Mouse (Mus musculus) embryonic stem cell, embryonic (primary cell): ENCODE results near the gene Epas1.

Experiments used
- CTCF ChIA-PET, 4 experiments: fragments of 300-600 bp in 2 of 4; fragments of 350-600 bp in 2 of 4; sonication (Branson Sonifier 250); formaldehyde crosslinking; loops; one replicate each; lab custom pipeline; 2022; ENCODE audit warnings: inconsistent platforms in 2 of 4; lab: Charles Lee
- POLR2A ChIA-PET, 4 experiments: fragments of 300-600 bp in 2 of 4; fragments of 350-600 bp in 2 of 4; sonication (Branson Sonifier 250); formaldehyde crosslinking; loops; one replicate each; lab custom pipeline; 2022; ENCODE audit warnings: antibody characterized with exemption in 4 of 4, inconsistent platforms in 1 of 4; lab: Charles Lee

Gene Epas1

DNA sequence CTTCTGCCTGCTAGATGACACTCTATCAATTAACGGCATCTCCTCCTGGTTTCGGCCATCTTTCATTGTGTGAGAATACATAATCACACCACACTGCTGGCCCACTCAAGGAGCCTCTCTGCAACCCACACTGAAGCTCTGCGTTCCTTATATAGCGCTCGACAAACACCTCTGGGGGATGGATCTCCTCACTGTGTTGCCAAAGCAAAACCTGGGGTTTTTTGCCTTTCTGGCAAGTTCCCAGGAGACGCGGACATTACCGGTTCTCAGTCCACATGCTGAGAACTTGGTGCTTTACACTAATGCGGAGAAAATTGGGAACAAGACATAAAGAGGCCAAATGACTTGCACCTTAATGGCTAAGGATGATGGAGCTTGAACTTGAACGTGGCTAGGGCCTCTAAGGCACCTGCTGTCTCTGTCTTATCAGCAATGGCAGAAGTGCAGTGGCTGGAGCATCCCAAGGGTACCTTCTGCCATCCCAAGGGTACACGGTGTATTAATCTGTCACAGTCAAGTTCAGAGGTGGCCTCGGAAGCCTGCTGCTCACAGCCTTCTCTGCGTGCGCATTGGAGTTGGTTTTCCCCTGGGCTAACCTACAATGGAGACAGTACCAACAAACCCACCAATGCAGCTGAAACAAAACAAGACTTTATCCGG is 19.6 kb downstream of the Epas1 start:
- CTCF ChIA-PET, result no interaction called here
- POLR2A ChIA-PET, result interaction anchor here in 2 of 4 experiments (0.7 to 2.1 kb wide), 6 partner anchors 10 to 64 kb away, joined by 3 to 10 read pairs (median 4); partner anchors contain the start of gene Epas1 (in 2 of the 2)

DNA sequence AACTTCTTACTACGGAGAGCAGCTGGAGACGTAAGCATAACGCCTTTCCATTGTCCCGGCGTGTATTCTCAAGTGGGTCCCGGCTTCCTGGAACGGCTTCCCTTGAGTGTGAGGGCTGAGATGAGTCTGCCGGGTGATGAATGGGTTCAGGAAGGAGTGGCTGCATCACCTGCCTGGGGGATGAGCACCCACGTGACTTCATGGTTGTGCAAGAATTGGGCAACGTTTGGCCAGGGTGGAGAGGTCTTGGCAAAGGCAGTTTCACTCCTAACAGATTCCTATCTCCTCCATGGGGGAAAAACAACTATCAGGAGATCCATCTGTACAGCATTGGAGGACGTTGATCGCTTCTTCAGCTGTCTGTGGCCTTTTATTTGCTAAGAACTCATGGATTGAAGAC is 23.0 kb downstream of the Epas1 start:
- ChIA-PET POLR2A (no interaction called here), CTCF (no interaction called here)

- CTCF ChIA-PET, result interaction anchor here in 2 of 4 experiments (0.6 to 1.4 kb wide), 5 partner anchors 9 to 176 kb away, joined by 3 to 4 read pairs (median 3); partner anchors contain the start of gene Epas1 (in 1 of the 2)
- POLR2A ChIA-PET, result interaction anchor here in 2 of 4 experiments (1.0 to 2.2 kb wide), 7 partner anchors 10 to 32 kb away, joined by 3 to 7 read pairs (median 3); partner anchors contain the start of gene Epas1 (in 1 of the 2)
Observed at GRCm38 (mm10) chr17:86778147-86778546, 24.6 kb downstream of the Epas1 start.

DNA sequence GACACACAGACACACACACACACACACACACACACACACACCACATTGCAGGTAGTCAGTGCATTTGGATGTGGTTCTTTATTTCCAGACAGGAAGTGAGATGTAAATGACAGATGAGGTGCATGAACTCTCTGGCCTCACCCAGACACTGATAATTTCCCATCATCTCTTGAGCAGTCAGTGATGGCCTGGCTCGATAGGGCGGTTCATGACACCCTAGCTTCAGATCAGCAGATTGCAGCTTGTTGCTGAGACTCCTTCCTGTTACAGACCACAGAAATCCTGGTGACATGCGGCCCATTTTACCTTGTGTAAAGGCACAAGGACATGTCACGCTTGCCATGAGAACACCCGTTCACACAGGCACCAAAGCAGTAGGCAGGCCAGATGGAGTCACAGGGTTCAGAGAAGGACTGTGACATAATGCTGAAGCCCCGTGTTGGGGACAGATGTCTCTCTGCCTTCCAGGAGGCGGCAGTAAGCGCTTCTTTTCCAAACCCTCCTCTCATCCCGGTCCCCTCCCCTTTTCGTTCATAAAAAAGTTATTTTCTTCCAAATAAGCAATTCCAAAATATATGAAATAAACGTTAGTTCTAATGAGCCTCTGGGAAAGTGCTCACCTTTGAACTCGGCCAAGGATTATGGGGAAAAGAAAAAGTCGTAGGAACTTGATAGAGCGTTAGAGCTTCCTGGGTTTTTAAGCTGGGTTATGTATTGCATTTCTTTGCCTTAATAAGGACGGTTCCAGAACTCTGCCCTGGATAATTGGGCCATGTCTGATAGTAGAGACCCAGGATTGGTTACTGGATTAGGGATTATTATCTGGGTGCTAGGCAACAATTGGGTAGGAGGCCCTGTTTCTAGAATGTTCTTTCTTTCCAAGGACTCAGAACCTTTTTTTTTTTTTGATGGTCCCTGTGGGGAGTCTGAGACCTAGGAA is 26.0 kb downstream of the Epas1 start:
- POLR2A ChIA-PET, result interaction anchor here in 3 of 4 experiments (0.6 to 2.5 kb wide), 11 partner anchors 12 to 377 kb away, joined by 3 to 9 read pairs (median 3); partner anchors contain the start of gene Epas1 (in 1 of the 3)
- CTCF ChIA-PET, result interaction anchor here in 2 of 4 experiments (0.6 to 1.4 kb wide), 3 partner anchors 13 to 249 kb away, joined by 3 read pairs; no protein-coding TSS in a partner anchor

DNA sequence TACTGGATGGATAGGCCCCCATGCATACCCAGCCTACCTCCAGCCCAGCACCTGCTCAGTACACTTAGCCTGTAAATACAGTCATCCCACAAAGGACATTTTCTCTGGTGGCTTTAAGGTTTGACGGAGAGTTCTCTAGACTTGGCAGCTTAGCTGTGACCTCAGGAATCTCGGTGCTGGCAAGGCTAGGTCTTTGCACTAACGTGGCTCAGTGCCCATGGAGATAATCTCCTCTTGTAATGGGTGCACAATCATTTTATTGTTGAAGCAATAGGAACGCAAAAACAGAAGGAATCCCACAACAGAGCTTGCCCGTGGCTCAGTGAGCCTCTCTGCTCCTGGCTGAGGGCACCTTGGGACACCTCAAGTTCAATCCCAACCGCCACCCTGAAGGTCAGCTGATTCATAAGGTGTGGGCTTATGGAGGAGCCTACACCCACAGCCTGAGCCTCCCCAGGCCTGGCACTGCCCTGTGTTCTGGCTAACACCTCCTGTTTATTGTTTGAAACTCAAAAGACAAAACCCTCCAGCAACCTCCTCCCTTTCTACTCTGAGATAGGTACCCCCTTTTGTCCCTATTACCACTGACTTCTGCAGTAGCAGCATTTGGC is 27.3 kb downstream of the Epas1 start:
- CTCF ChIA-PET, result interaction anchor here in 1 of 4 experiments (0.5 kb wide), 1 partner anchor 139 kb away, joined by 6 read pairs; no protein-coding TSS in a partner anchor

GRCm38 (mm10) chr17:86781755-86782400 is 28.4 kb downstream of the Epas1 start:
- CTCF ChIA-PET, result interaction anchor here in 1 of 4 experiments (1.2 kb wide), 1 partner anchor 28 kb away, joined by 3 read pairs; no protein-coding TSS in a partner anchor
- POLR2A ChIA-PET, result interaction anchor here in 3 of 4 experiments (0.5 to 2.5 kb wide), 7 partner anchors 10 to 275 kb away, joined by 3 to 9 read pairs (median 4); partner anchors contain the start of gene Epas1 (in 1 of the 3)

More for the DNA sequence above, 27.3 kb downstream of the Epas1 start:
- POLR2A ChIA-PET, result interaction anchor here in 3 of 4 experiments (0.7 to 2.5 kb wide), 9 partner anchors 11 to 336 kb away, joined by 3 to 9 read pairs (median 3); partner anchors contain the start of gene Epas1 (in 1 of the 3)

DNA sequence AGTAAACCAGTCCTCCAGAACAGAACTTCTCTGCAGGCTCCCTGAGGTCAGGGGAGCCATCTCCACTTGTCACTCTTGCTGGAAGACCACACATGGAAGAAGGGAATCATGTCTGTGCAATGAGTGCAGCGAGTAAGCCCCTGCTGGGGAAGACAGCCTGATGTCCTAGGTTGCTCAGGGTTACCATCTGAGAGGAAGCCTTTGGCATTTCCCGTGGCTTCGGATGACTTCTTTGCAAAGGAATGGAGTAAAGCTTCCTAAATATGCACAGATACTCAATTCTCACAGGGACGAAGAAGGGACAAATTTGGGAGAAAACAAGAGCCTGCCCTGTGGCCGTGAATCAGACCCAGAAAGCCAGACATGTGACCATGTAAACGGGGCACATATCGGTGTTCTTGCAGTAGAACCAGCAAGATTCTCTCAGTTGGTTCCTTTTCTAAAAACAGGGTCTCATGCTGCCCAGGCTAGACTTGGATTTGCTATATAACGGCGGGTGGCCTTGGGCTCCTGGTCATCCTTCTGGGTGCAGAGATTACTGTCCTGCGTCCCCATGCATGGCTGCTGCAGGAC is 31.0 kb downstream of the Epas1 start:
- CTCF ChIA-PET, result no interaction called here
- POLR2A ChIA-PET, result no interaction called here

GRCm38 (mm10) chr17:86785612-86786011 is 32.1 kb downstream of the Epas1 start:
- ChIA-PET POLR2A (interaction anchor here in 1 of 4 experiments (0.6 to 1.7 kb wide), 6 partner anchors 10 to 1515 kb away, joined by 3 to 6 read pairs (median 4); no protein-coding TSS in a partner anchor), CTCF (no interaction called here)

DNA sequence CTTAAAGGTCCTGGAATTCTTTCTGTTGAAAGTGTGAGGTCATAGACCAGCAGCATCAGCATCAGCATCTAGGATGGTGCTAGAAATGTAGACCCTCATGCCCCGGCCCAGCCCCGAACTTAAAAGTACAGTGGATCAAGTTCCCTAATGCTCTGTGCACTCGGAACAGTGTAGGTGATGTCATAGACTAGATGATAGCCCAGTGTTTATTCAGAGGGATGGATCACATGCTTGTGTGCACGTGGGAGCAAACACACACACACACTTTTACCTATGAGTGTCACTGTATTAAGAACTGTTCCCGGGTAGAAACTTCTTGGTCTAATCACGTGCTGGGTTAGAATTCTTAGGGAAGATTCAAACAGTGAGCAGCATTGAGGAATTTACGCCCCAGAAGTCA is 33.0 kb downstream of the Epas1 start:
- CTCF ChIA-PET, result no interaction called here
- POLR2A ChIA-PET, result interaction anchor here in 1 of 4 experiments (0.6 to 1.7 kb wide), 7 partner anchors 9 to 660 kb away, joined by 3 to 6 read pairs (median 4); partner anchors contain the start of gene Calm2

DNA sequence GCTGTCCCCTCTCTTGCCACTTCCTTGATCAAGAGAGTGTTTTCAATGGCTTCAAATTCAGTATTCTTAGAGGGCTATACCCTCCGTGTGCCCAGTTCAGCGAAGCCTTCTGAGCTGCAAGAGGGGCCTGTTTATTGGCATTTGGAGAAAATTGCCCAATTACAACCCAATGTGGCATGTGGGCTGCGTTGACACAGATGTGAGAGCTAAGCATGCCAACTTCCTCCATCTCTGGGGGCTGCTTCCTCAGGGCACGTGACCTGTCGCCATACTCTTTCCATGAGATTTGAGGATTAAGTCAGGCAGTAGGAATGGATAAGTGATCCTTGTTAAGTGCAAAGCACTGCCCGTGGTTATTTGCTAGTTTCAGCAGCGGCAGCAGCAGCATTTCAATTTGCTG is 34.3 kb downstream of the Epas1 start:
- ChIA-PET CTCF (interaction anchor here in 1 of 4 experiments (0.6 kb wide), 1 partner anchor 1097 kb away, joined by 3 read pairs; no protein-coding TSS in a partner anchor), POLR2A (interaction anchor here in 2 of 4 experiments (0.8 to 1.2 kb wide), 3 partner anchors 13 to 34 kb away, joined by 3 read pairs; partner anchors contain the start of gene Epas1 (in 1 of the 2))

DNA sequence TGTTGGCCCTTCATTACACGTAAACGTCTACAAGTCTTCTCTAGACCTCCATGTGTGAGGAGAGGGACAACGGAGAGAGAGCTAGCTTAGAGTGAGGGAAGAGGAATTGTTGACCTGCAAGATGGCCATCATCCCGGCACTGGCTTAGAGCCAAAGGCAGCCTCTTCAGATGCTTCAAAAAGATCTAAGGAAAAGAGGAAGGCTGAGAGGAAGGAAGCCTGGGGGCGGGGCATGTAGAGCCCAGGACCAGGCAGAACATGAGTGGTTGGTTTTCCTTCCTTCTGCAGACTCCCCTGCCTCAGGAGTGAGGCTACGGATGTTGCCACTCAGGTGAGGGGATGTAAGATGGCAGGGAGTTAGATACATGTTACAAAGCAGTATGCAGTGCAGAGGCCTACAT is 34.8 kb downstream of the Epas1 start:
- ChIA-PET POLR2A (no interaction called here), CTCF (interaction anchor here in 1 of 4 experiments (0.6 kb wide), 1 partner anchor 1097 kb away, joined by 3 read pairs; no protein-coding TSS in a partner anchor)

DNA sequence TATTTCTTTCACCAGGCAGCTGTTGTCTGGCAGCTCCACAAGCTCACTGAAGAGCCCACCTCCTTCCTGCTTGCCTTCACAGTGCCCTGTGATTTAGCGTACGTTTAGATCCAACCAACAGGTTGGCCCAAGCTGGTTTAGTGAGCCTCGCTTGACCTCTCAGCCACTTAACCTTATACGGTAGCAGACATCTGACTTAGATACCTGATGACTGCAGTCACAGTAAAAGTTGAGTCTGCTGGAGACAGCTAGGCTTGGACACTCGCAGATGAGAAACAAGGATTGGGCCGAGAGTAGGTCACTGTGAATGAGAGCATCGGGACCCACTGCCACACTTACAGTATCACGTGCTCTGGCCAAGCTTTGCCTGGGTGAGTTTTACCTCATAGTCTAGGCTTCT is 38.4 kb downstream of the Epas1 start:
- ChIA-PET CTCF (interaction anchor here in 1 of 4 experiments (0.9 kb wide), 1 partner anchor 296 kb away, joined by 3 read pairs; no protein-coding TSS in a partner anchor), POLR2A (interaction anchor here in 2 of 4 experiments (1.0 to 3.3 kb wide), 6 partner anchors 10 to 39 kb away, joined by 3 to 17 read pairs (median 4); no protein-coding TSS in a partner anchor)

DNA sequence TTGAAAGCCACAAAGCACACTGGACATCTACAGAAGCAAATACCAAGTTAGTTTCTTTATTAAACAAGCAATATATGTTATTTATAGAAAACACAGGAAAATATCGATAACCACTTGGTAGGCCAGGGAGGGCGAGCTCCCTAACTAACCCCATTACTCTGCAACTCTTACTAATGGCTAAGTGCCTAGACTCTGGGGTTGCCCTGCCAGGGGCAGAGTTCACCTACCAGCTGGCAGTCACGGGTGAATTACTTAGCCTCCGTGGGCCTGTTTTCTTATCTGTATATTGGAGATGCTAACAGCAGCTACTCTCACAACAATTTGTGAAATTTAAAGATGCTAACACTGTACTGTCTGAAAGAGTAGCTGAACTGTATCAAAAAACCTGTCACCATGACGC is 42.3 kb downstream of the Epas1 start:
- CTCF ChIA-PET, result interaction anchor here in 1 of 4 experiments (1.2 to 1.3 kb wide), 2 partner anchors 29 to 30 kb away, joined by 3 read pairs; no protein-coding TSS in a partner anchor
- POLR2A ChIA-PET, result interaction anchor here in 1 of 4 experiments (0.6 to 2.4 kb wide), 3 partner anchors 10 to 141 kb away, joined by 3 to 6 read pairs (median 3); no protein-coding TSS in a partner anchor

- POLR2A ChIA-PET, result interaction anchor here in 1 of 4 experiments (1.2 kb wide), 2 partner anchors 31 to 44 kb away, joined by 3 read pairs; partner anchors contain the start of gene Epas1
- CTCF ChIA-PET, result interaction anchor here in 1 of 4 experiments (1.2 kb wide), 1 partner anchor 31 kb away, joined by 3 read pairs; no protein-coding TSS in a partner anchor
Observed at GRCm38 (mm10) chr17:86797031-86797430, 43.5 kb downstream of the Epas1 start.

GRCm38 (mm10) chr17:86798460-86798859 is 45.0 kb downstream of the Epas1 start:
- CTCF ChIA-PET, result interaction anchor here in 3 of 4 experiments (0.6 to 1.4 kb wide), 3 partner anchors 34 to 262 kb away, joined by 3 read pairs; no protein-coding TSS in a partner anchor
- POLR2A ChIA-PET, result interaction anchor here in 3 of 4 experiments (0.7 to 1.6 kb wide), 7 partner anchors 8 to 1742 kb away, joined by 3 to 16 read pairs (median 5); no protein-coding TSS in a partner anchor

- CTCF ChIA-PET, result interaction anchor here in 3 of 4 experiments (0.6 to 1.4 kb wide), 3 partner anchors 33 to 263 kb away, joined by 3 read pairs; no protein-coding TSS in a partner anchor
Observed at GRCm38 (mm10) chr17:86798951-86799350, 45.5 kb downstream of the Epas1 start.

More at GRCm38 (mm10) chr17:86798951-86799350, 45.5 kb downstream of the Epas1 start:
- POLR2A ChIA-PET, result interaction anchor here in 3 of 4 experiments (0.7 to 1.6 kb wide), 8 partner anchors 9 to 1741 kb away, joined by 3 to 16 read pairs (median 4); no protein-coding TSS in a partner anchor
